Mouse (Mus musculus): ENCODE measurements around the gene Atxn7l2. TPM values are rescaled to one million over a fixed set of nuclear protein-coding genes. Genes with fewer than 3 reads are reported as not detected.
A peak's percentile ranks its signal among the peaks of the same experiment; 100 is the strongest.

The Atxn7l2 gene
- polyA plus RNA-seq, 1 experiment from 2014 or later: 18.7 TPM

DNA sequence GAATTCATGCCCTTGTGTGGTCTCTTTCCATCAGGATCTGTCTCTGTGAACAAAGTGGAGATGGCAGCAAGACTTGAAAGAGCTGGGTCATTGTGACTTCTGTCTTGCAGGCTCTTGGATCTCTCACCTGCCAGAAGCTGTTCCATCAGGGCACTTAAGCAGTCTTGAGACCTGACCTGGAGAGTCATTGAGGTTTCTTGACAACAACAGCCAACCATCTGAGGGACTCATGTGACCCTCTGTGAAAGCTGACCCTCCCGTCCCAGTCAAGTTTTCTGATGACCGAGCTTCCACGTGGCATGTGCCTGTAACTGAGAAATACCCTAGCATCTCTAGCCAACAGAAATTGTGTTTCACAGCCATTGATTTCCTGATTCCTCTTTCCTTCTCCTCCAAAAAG is 26.0 kb downstream of the Atxn7l2 start:
- WGBS: 43% methylated on average over 3 of the region's 3 CpGs
- no peak overlapping the region for H3K9ac ChIP-seq (replicated peaks; ENCODE audit: low read length)
- H3K4me2 ChIP-seq (replicated peaks; ENCODE audit: low read depth, low read length): no peak overlapping the region
- no peaks in the 10 kb centered on the region for H3K9me3 ChIP-seq (ENCODE audit: low read length)
- H3K4me1 ChIP-seq (ENCODE audit: insufficient read depth, low read length): peaks cover 11% of the 10 kb centered on the region
- peaks cover 5% of the 10 kb centered on the region; the same call in 1 of the 2 replicates for H3K27me3 ChIP-seq (ENCODE audit: insufficient read depth, low read length)
- H3K4me3 ChIP-seq (ENCODE audit: low read length): no peak overlapping the region
- no peaks in the 10 kb centered on the region for H3K36me3 ChIP-seq (ENCODE audit: insufficient read depth, low read length)
- no peak overlapping the region for H3K27ac ChIP-seq (ENCODE audit: low read length)
- ATAC-seq (ENCODE audit: low FRiP score, low TSS enrichment): no peak

DNA sequence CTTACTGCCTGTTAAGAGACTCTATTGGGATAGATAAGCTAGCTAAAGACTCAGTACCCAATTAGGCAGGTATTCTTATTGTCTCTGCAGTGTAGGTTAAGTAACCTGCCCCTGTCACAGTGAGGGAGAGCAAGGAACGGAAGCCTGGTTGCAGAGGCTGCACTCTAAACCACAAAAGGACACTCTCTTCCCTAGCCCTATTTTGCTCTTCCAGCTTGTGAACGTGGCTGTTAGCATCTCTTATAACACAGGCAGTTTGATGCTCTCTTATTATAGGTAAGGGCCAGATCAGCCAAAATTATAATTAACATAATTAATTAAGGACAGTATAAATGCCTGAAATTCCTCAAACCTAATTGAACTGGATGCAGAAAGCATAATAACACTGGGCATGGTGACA is 30.2 kb downstream of the Atxn7l2 start:
- H3K9me3 ChIP-seq (ENCODE audit: low read length): no peaks in the 10 kb centered on the region

DNA sequence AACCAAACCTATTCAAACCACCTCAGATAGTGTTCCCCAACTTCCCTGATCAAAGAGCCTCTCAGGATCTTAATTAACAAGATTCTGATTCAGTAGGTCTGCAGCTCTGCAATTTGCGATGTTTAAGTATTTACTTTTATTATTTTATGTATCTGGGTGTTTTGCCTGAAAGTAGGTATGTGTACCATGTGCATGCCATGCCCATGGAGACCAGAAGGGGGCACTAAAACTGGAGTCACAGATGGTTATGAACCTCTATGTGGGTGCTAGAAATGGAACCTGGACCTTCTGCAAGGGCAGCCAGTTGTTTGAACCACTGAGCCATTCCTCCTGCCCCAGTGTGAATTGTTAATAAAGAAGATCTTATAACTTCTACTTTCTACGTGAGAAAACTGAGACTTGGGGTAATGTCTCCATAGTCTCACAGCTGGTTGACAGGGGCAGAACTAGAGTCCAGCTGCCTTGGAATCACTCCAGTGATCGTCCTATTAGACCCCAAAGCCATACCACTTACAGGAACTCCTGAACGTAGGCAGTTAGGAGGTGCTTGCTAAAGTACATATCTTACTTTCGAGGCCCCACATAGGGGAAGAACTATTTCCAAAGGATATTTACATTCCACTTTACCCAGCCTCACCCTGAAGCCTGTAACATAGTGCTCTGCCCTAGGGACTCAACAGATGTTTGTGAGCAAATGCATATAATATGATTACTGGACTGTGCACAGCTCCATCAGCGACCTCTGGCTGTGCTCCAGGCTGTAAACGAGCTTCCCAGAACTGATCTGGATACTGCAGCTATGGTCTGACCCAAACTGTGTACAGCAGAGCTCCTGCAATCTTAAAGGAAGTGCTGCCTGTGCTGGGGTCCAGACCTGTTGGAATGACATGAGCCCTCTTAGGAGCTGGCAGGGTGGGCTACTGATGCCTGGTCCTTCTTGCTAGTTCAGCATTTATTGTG is 31.7 kb downstream of the Atxn7l2 start:
- Histone ChIP-seq H3K4me2 (replicated peaks; ENCODE audit: low read depth, low read length) (no peak overlapping the region), H3K27ac (ENCODE audit: low read length) (no peak overlapping the region), H3K36me3 (ENCODE audit: insufficient read depth, low read length) (no peaks in the 10 kb centered on the region), H3K9ac (replicated peaks; ENCODE audit: low read length) (no peak overlapping the region), H3K4me1 (ENCODE audit: insufficient read depth, low read length) (peaks cover 16% of the 10 kb centered on the region), H3K27me3 (ENCODE audit: insufficient read depth, low read length) (no peaks in the 10 kb centered on the region), H3K4me3 (ENCODE audit: low read length) (no peak overlapping the region), H3K9me3 (ENCODE audit: low read length) (no peaks in the 10 kb centered on the region)
- no peak; the same call in 1 of the 2 replicates for ATAC-seq (ENCODE audit: low FRiP score, low TSS enrichment)
- 66% methylated on average over 7 of the region's 7 CpGs for WGBS

More for the DNA sequence above, 30.2 kb downstream of the Atxn7l2 start:
- WGBS: 44% methylated on average over 2 of the region's 2 CpGs
- no peaks in the 10 kb centered on the region for H3K36me3 ChIP-seq (ENCODE audit: insufficient read depth, low read length)
- no peak overlapping the region for H3K9ac ChIP-seq (replicated peaks; ENCODE audit: low read length)
- H3K27ac ChIP-seq (ENCODE audit: low read length): no peak overlapping the region
- no peak for ATAC-seq (ENCODE audit: low FRiP score, low TSS enrichment)
- no peaks in the 10 kb centered on the region; the same call in 1 of the 2 replicates for H3K27me3 ChIP-seq (ENCODE audit: insufficient read depth, low read length)
- H3K4me1 ChIP-seq (ENCODE audit: insufficient read depth, low read length): peaks cover 5% of the 10 kb centered on the region; the same call in 1 of the 2 replicates
- H3K4me3 ChIP-seq (ENCODE audit: low read length): no peak overlapping the region
- no peak overlapping the region for H3K4me2 ChIP-seq (replicated peaks; ENCODE audit: low read depth, low read length)

DNA sequence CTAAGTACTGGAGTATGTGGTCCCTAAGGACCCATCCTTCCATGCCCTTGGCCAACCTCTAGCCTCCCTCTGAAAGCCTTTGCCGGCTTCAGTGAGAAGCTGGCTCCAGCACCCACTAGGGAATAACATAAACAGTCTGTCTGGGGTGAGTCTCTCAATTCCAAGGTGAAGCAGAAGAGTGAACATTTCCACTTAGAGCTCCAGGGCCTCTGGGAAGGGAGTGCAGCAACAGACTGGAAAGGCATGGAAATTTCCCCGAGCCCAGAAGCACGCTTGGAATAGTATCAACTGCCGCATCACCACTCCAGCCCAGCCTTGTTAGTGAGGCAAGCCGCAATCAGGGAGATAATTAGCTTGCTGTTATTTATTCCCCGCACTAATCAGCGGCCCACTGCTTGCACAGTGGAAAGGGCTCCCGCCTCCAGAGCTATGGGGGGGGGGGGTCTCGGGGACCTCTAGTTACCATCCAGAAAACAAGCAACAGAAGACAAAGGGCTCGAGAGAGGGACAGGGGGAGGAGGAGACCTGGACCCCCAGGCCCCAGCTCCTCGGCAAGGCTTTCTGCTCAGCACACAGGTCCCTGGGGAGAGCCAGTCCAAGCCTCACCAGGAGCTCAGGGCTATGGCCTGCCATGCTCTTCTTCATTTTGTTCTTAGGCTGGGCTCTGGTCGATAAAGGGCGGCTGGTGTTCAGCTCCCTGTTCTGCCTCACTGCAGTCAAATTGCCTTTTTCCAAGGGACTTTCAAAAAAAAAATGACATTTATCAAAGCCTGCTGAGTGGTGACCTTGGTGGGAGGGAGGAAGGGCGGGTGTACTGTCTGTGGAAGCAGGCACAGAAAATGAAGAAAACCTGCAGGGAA is 35.8 kb downstream of the Atxn7l2 start:
- Histone ChIP-seq H3K27me3 (ENCODE audit: insufficient read depth, low read length) (no peaks in the 10 kb centered on the region), H3K4me2 (replicated peaks; ENCODE audit: low read depth, low read length) (peak overlapping the region; percentile 12), H3K9ac (replicated peaks; ENCODE audit: low read length) (no peak overlapping the region), H3K36me3 (ENCODE audit: insufficient read depth, low read length) (no peaks in the 10 kb centered on the region), H3K27ac (ENCODE audit: low read length) (no peak overlapping the region), H3K9me3 (ENCODE audit: low read length) (no peaks in the 10 kb centered on the region), H3K4me1 (ENCODE audit: insufficient read depth, low read length) (peaks cover 16% of the 10 kb centered on the region), H3K4me3 (ENCODE audit: low read length) (no peak overlapping the region)
- peak; percentile 63; the same call in 1 of the 2 replicates for ATAC-seq (ENCODE audit: low FRiP score, low TSS enrichment)
- 17% methylated on average over 14 of the region's 14 CpGs for WGBS

DNA sequence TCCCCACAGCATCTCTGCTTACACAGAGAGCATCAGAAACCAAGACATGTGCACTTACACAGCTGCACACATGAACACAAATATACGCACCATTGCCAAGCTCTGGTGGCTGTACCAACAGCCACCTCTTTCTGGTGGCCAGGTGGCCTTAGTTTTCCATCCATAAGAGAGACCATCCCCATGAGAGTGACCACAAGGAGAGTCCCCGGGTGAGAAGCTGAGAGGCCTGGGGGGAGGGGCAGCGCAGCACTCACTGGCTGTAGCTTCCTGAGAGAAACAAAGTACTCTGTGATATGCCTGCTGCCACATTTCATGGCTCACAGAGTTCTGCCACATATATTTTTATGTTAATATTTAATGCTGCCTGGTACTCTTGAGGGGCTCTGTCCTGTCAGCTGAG is 41.5 kb downstream of the Atxn7l2 start:
- Histone ChIP-seq H3K4me2 (replicated peaks; ENCODE audit: low read depth, low read length) (no peak overlapping the region), H3K4me1 (ENCODE audit: insufficient read depth, low read length) (peaks cover 39% of the 10 kb centered on the region), H3K27me3 (ENCODE audit: insufficient read depth, low read length) (peaks cover 8% of the 10 kb centered on the region; the same call in 1 of the 2 replicates), H3K9me3 (ENCODE audit: low read length) (no peaks in the 10 kb centered on the region), H3K27ac (ENCODE audit: low read length) (no peak overlapping the region), H3K9ac (replicated peaks; ENCODE audit: low read length) (no peak overlapping the region), H3K36me3 (ENCODE audit: insufficient read depth, low read length) (no peaks in the 10 kb centered on the region), H3K4me3 (ENCODE audit: low read length) (no peak overlapping the region)
- WGBS: 41% methylated on average over 3 of the region's 3 CpGs
- no peak for ATAC-seq (ENCODE audit: low FRiP score, low TSS enrichment)

DNA sequence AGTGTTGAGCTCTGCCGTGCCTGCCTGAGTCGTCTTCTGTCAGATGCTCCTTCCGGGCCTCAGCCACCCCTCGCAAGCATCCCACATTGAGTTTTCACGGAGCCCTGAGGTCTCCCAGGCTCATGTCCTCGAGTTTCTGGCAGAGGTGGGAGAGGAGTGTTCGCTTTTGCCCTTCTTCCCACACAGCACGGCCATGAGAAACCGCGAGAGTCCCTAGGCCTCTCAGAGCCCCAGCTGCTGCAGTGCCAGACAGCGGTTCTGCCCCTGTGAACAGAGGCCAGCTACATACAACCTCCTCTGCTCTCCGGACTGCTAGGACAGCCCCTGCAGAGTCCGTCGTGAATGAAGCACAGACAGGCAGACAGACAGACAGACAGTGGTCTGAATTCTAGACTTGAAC is 43.2 kb downstream of the Atxn7l2 start:
- ATAC-seq (ENCODE audit: low FRiP score, low TSS enrichment): no peak
- Histone ChIP-seq H3K36me3 (ENCODE audit: insufficient read depth, low read length) (no peaks in the 10 kb centered on the region), H3K4me2 (replicated peaks; ENCODE audit: low read depth, low read length) (no peak overlapping the region), H3K27me3 (ENCODE audit: insufficient read depth, low read length) (peaks cover 8% of the 10 kb centered on the region; the same call in 1 of the 2 replicates), H3K4me1 (ENCODE audit: insufficient read depth, low read length) (peaks cover 39% of the 10 kb centered on the region), H3K27ac (ENCODE audit: low read length) (peak overlapping the region; percentile 81), H3K9me3 (ENCODE audit: low read length) (no peaks in the 10 kb centered on the region), H3K4me3 (ENCODE audit: low read length) (no peak overlapping the region), H3K9ac (replicated peaks; ENCODE audit: low read length) (peak overlapping the region; percentile 44; the same call in 1 of the 2 replicates)
- 24% methylated on average over 14 of the region's 14 CpGs for WGBS

DNA sequence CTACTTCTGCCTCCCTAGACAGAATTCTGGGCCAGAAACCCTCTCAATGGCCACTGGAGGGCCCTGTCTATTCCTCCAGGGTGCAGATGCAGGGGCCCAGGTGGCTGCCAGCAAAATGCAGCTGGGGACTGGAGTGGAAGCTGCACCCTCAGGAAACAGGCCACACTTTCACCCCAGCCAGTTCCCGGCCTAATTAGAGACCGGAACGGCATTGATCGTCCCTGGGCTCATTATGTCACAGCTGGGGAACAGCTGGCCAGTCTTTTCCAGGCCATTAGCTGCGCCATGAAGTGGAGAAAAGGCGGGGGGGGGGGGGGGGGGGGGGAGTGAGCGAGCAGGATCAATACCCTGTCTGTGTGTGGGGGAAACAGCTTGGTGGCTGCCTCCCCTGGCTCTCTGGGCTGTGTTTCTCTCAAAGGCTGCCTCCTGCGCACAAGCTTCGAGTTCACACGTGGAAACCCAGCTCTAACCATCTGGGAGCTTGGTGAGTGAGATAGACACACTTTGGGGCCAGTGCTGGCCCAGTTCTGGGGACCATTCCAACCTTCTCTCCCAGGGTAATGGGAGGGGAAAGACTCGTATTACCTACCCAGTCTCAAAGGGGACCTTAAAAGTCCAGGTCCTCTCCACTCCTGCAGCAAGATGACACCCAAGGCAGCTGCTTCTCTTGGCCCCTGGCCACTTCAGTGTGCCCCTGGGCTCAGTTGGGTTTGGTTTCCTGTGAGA is 44.1 kb downstream of the Atxn7l2 start:
- WGBS: 4% methylated on average over 9 of the region's 11 CpGs
- peak overlapping the region; percentile 81 for H3K27ac ChIP-seq (ENCODE audit: low read length)
- ATAC-seq (ENCODE audit: low FRiP score, low TSS enrichment): peak; percentile 71
- H3K4me2 ChIP-seq (replicated peaks; ENCODE audit: low read depth, low read length): 0 out of 2 replicates have a peak overlapping the region, but pooled peaks have one; percentile 5
- peaks cover 8% of the 10 kb centered on the region; the same call in 1 of the 2 replicates for H3K27me3 ChIP-seq (ENCODE audit: insufficient read depth, low read length)
- H3K36me3 ChIP-seq (ENCODE audit: insufficient read depth, low read length): no peaks in the 10 kb centered on the region
- H3K4me3 ChIP-seq (ENCODE audit: low read length): no peak overlapping the region
- H3K4me1 ChIP-seq (ENCODE audit: insufficient read depth, low read length): peaks cover 39% of the 10 kb centered on the region
- no peaks in the 10 kb centered on the region for H3K9me3 ChIP-seq (ENCODE audit: low read length)
- H3K9ac ChIP-seq (replicated peaks; ENCODE audit: low read length): no peak overlapping the region

DNA sequence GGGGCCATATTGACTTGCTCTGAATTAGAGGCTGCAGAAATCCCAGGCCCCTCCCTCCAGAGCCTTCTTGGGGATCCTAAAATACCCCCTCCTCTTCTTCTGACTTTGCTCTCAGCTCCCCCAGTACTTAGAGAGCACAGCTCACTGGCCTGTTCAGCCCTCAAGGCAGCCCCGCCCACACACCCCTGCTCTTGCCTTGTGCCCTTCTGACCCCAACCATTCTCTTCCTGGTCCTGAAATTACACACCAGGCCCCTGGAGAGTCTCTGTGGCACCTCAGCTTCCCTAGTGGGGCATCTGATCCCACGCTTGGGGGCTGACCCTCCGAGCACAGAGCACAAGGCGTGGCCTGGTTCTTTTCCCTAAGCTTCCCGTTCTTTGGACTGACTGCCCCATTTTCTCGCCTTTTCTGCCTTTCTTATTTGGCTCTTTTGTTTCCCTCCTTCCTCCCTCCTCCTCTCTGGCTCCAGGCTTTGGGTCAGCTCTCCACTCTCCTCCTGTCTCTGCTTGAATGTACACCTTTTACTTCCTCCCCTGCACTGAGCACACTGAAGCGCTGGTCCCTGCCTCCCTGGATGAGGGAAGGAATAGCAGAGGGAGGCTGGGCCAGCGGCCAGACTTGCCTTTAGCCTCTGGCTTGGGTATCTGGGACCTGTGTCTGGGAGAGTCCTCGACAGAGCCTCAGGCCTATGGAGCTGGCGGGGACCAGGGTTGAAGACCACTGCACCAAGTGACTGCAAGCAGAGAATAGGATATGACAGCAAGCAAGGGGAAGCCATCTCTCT is 45.0 kb downstream of the Atxn7l2 start:
- Histone ChIP-seq H3K27me3 (ENCODE audit: insufficient read depth, low read length) (peaks cover 8% of the 10 kb centered on the region; the same call in 1 of the 2 replicates), H3K9ac (replicated peaks; ENCODE audit: low read length) (peak overlapping the region; percentile 42; the same call in 1 of the 2 replicates), H3K27ac (ENCODE audit: low read length) (peak overlapping the region; percentile 81), H3K4me2 (replicated peaks; ENCODE audit: low read depth, low read length) (0 out of 2 replicates have a peak overlapping the region, but pooled peaks have one; percentile 49), H3K36me3 (ENCODE audit: insufficient read depth, low read length) (no peaks in the 10 kb centered on the region), H3K4me1 (ENCODE audit: insufficient read depth, low read length) (peaks cover 39% of the 10 kb centered on the region), H3K4me3 (ENCODE audit: low read length) (no peak overlapping the region), H3K9me3 (ENCODE audit: low read length) (no peaks in the 10 kb centered on the region)
- peak; percentile 55 for ATAC-seq (ENCODE audit: low FRiP score, low TSS enrichment)
- WGBS: 24% methylated on average over 10 of the region's 10 CpGs

All from kidney, embryonic 16.5 days (tissue).